Mouse (Mus musculus) intestine, postnatal 0 days (tissue): Measurements from ENCODE around the gene Sox4. TPM values are rescaled to one million over a fixed set of nuclear protein-coding genes. Genes with fewer than 3 reads are reported as not detected.

Experiments used
- ATAC-seq: fragments of 200-750 bp; cut with Nextera tagmentation; 2 replicates; pipeline ENCODE4 v1.8.0; 2017; ENCODE audit warnings: mild to moderate bottlenecking, moderate TSS enrichment, moderate library complexity
- H3K27ac ChIP-seq: fragments of 300-500 bp; sonication (generic); 2 replicates; pipeline ENCODE4 v1.5.1; 2014; ENCODE audit warnings: mild to moderate bottlenecking, low read depth, low read length, moderate library complexity
- H3K27me3 ChIP-seq: fragments of 300-500 bp; sonication (generic); replicated peaks from 2 replicates; pipeline ENCODE4 v1.6.1; 2014; ENCODE audit warnings: low read length, mixed read lengths; ENCODE audit not compliant: control insufficient read depth, insufficient read depth
- H3K36me3 ChIP-seq: fragments of 300-500 bp; sonication (generic); 2 replicates; pipeline ENCODE4 v1.6.1; 2014; ENCODE audit warnings: mild to moderate bottlenecking, moderate library complexity; ENCODE audit not compliant: control insufficient read depth, insufficient read depth
- H3K4me1 ChIP-seq: fragments of 300-500 bp; sonication (generic); replicated peaks from 2 replicates; pipeline ENCODE4 v1.6.1; 2014; ENCODE audit warnings: antibody characterized with exemption, low read length, mixed read lengths; ENCODE audit not compliant: control insufficient read depth, insufficient read depth
- H3K4me2 ChIP-seq: fragments of 300-500 bp; sonication (generic); replicated peaks from 2 replicates; pipeline ENCODE4 v1.6.1; 2014; ENCODE audit warnings: low read depth, mild to moderate bottlenecking, moderate library complexity
- H3K4me3 ChIP-seq: fragments of 300-500 bp; sonication (generic); 2 replicates; pipeline ENCODE4 v1.5.1; 2014; ENCODE audit warnings: low read depth, low read length
- H3K9ac ChIP-seq: fragments of 300-500 bp; sonication (generic); 2 replicates; pipeline ENCODE4 v1.6.1; 2014; ENCODE audit warnings: mild to moderate bottlenecking, low read depth, low read length
- H3K9me3 ChIP-seq: fragments of 300-500 bp; sonication (generic); 2 replicates; pipeline ENCODE4 v1.6.1; 2016; ENCODE audit warnings: mixed run types; ENCODE audit not compliant: control insufficient read depth
- CTCF ChIP-seq: sonication (generic); IDR thresholded peaks from 2 replicates; pipeline ENCODE4 v1.5.1; 2016; ENCODE audit warnings: low read depth, mild to moderate bottlenecking, control low read depth, antibody characterized with exemption, moderate library complexity
- WGBS: fragments of 180-500 bp; shearing (Covaris S2); extraction: QIAGEN DNeasy Blood & Tissue Kit; methylation state at CpG from one replicate; pipeline ENCODE4 v1.1.7; 2014; 5-methylcytosine and 5-hydroxymethylcytosine counted together
- polyA plus RNA-seq: library from polyadenylated mRNA; unstranded; fragments of >200 nt; fragmentation: Nextera tagmentation; extraction: Ambion mirVana; gene quantifications from 2 replicates; pipeline ENCODE4 v1.2.1, GENCODE M21; 2015

Gene Sox4
- polyA plus RNA-seq, 1 experiment from 2014 or later: 18.4 TPM

DNA sequence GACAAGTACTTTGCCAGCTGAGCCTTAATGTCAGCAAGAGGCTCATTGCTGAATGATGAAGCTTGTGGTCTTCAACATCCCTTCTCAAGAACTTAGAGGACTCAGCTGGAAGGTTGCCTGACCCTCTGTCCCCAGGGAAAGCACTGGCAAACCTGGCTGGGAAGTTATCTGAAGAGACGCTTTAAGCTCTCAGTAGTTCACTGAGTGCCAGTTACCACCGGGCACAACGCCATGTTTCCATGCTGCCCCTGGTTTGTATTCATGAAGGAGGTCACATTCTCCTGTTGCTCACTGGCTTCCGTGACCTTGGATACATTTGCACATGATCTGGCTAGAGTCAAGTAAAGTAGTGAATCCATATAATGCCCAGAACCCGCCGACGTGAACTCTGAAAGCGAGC, 20.1 kb downstream of the Sox4 start:
- no peak overlapping the region for H3K4me2 ChIP-seq
- H3K36me3 ChIP-seq: no peaks in the 10 kb centered on the region
- H3K27me3 ChIP-seq: no peaks in the 10 kb centered on the region
- TF ChIP-seq CTCF: no peak
- H3K4me3 ChIP-seq: no peak overlapping the region
- no peak overlapping the region for H3K9ac ChIP-seq
- 89% methylated on average over 8 of the region's 8 CpGs for WGBS
- H3K4me1 ChIP-seq: no peaks in the 10 kb centered on the region
- no peaks in the 10 kb centered on the region for H3K9me3 ChIP-seq
- ATAC-seq: no peak
- no peak overlapping the region for H3K27ac ChIP-seq

DNA sequence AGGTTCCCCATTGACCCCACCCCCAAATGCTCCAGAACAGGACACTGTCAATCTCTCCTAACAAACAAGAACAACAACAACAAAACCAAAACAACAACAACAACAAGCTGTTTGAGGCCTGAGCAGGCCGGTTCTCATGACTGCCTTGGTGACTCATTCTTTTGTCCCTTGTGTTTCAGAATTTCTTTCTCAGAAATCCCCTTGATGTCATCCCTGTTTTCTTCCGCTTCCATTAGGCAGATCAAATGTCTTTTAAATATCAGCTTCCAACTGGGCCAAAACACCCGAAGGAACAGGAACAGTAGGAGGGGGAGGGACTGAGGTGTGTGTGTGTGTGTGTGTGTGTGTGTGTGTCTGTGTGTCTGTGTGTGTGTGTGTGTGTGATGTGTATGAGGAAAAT, 21.7 kb downstream of the Sox4 start:
- no peak overlapping the region for H3K9ac ChIP-seq
- ATAC-seq: no peak
- TF ChIP-seq CTCF: no peak
- no peak overlapping the region for H3K27ac ChIP-seq
- 64% methylated on average over 3 of the region's 3 CpGs for WGBS
- H3K4me1 ChIP-seq: no peaks in the 10 kb centered on the region
- H3K27me3 ChIP-seq: no peaks in the 10 kb centered on the region
- H3K4me2 ChIP-seq: no peak overlapping the region
- no peaks in the 10 kb centered on the region for H3K9me3 ChIP-seq
- H3K36me3 ChIP-seq: no peaks in the 10 kb centered on the region
- H3K4me3 ChIP-seq: no peak overlapping the region

DNA sequence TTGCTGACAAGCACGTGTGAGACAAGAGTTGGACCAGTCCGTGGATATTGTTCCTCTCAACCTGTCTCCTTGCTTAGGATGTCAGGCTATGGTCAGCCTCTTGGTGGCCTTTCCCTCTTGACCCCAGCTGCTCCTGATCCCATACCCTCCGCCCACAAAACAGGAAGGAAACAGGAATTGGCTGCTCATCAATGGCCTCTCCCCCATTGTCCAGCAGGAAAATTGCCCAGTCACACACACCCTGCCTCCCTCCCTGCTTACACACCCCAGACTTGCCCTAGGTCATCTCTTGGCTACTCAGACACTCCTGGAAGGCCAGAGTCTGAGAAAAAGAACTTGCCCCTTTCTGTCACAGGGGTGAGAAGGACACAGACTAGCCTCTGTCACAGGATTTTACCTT, 22.2 kb downstream of the Sox4 start:
- no peak overlapping the region for H3K4me3 ChIP-seq
- TF ChIP-seq CTCF: no peak
- H3K9me3 ChIP-seq: no peaks in the 10 kb centered on the region
- H3K27me3 ChIP-seq: no peaks in the 10 kb centered on the region
- ATAC-seq: no peak
- H3K27ac ChIP-seq: no peak overlapping the region
- H3K36me3 ChIP-seq: no peaks in the 10 kb centered on the region
- no peak overlapping the region for H3K4me2 ChIP-seq
- 75% methylated on average over 3 of the region's 3 CpGs for WGBS
- H3K4me1 ChIP-seq: no peaks in the 10 kb centered on the region
- H3K9ac ChIP-seq: no peak overlapping the region

DNA sequence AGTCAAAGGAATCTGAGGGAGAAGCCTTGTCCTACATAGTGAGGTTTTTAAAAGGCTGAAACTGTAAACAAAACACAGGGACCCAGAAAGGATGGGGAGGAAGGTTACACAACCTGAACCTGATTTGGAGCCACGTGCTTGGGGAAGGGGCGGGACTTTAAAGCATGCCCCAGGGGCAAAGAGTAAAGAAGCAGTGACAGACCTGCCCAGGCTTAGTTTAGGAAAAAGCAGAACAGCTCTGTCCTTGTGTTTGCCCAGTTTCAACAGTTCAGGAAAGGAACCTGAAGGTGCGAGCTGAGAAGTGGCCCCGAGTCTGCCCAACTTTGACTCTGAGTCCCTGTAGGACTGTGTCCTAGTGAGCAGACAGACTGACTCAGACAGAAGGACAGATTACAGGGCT, 23.1 kb downstream of the Sox4 start:
- no peak overlapping the region for H3K4me2 ChIP-seq
- H3K9ac ChIP-seq: no peak overlapping the region
- no peak for ATAC-seq
- no peaks in the 10 kb centered on the region for H3K36me3 ChIP-seq
- no peaks in the 10 kb centered on the region for H3K9me3 ChIP-seq
- H3K27ac ChIP-seq: no peak overlapping the region
- H3K4me3 ChIP-seq: no peak overlapping the region
- no peaks in the 10 kb centered on the region for H3K27me3 ChIP-seq
- no peak for TF ChIP-seq CTCF
- H3K4me1 ChIP-seq: no peaks in the 10 kb centered on the region
- WGBS: 57% methylated on average over 4 of the region's 4 CpGs

DNA sequence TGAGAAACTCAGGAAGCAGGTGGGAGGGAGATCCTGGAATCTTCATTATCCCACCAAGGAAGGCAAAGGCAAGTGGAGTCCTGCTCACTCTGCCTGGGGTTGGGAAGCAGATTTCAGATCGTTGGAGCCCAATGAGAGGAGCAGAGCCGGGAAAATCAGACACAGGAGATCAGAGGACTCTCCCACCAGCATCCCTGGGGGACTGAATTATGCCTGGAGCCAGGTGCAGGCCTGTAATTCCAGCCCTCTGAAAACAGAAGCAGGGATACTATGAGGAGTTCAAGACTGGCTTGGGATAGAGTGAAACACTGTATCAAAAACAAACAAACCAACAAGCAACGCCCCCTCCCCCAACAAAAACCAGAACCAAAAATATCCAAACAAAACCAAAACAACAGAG, 23.6 kb downstream of the Sox4 start:
- Histone ChIP-seq H3K4me1 (no peaks in the 10 kb centered on the region), H3K9ac (no peak overlapping the region), H3K27ac (no peak overlapping the region), H3K27me3 (no peaks in the 10 kb centered on the region), H3K4me3 (no peak overlapping the region), H3K9me3 (no peaks in the 10 kb centered on the region), H3K36me3 (no peaks in the 10 kb centered on the region), H3K4me2 (no peak overlapping the region)
- no peak for ATAC-seq
- no peak for TF ChIP-seq CTCF
- 56% methylated on average over 3 of the region's 3 CpGs for WGBS

DNA sequence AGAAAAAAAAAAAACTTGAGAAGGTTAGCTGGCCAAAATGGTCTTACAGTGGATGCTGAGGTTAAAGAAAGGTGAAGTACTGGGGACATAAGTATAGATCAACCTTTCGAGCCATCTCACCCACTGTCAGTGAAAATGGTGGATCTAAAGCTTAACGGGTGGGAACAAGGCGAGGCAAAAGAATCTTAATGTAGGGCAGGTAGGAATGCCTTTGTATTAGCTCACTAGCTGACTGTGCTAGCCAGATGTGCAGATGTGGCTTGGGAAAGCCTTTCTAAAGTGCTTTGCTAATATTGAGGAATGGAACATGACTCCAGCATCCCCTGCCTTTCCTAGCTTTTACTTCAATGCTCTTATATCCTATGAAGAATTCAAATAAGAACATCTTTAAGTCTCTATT, 30.4 kb downstream of the Sox4 start:
- no peaks in the 10 kb centered on the region for H3K27me3 ChIP-seq
- no peak overlapping the region for H3K9ac ChIP-seq
- H3K4me3 ChIP-seq: no peak overlapping the region
- no peak overlapping the region for H3K27ac ChIP-seq
- no peaks in the 10 kb centered on the region for H3K4me1 ChIP-seq
- no peak overlapping the region for H3K4me2 ChIP-seq
- WGBS: 100% methylated on average over 3 of the region's 3 CpGs
- no peak for ATAC-seq
- H3K36me3 ChIP-seq: no peaks in the 10 kb centered on the region
- TF ChIP-seq CTCF: no peak
- H3K9me3 ChIP-seq: no peaks in the 10 kb centered on the region

DNA sequence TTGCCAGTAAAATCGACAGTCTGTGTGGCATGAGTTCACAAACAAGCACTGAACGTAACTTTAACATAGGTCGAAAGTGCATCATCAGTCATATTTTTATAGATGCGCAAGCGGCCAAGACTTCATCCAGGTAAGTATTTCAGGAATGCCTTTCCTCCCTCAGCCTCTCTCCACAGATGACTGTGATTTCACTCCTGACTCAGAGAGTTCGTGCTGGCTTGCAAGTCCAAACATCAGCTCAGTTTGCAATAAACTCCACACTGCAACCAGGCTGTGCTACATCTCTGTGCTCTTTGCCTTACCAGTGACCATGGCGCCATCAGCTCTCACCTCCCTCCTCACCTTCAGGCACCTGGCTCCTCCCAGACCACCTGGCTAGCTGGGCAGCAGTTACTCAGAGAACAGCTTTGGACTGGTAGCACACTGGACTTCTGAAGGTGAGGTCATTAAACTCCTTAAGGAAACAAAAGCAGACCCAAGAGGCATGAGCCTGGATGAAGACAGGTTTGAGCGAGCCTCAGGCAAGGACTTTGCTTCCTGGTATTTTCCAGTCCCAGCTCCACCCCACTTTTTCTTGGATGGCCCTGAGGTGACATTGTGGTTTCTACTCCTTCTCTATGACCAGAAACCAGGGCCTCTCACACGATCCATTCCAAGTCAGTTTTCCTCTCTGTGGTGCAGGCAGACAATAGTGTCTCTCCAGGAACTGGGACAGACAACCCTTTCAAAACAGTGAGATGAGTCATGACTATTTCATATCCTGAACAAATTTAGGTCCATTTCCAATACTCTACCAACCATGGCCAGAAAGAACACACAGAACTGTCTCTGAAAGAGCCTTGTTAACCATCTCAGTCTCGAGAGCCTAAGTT, 35.9 kb downstream of the Sox4 start:
- 78% methylated on average over 10 of the region's 10 CpGs for WGBS
- Histone ChIP-seq H3K4me2 (no peak overlapping the region), H3K9ac (no peak overlapping the region), H3K4me3 (no peak overlapping the region), H3K27ac (no peak overlapping the region), H3K9me3 (no peaks in the 10 kb centered on the region), H3K27me3 (no peaks in the 10 kb centered on the region), H3K36me3 (no peaks in the 10 kb centered on the region), H3K4me1 (no peaks in the 10 kb centered on the region)
- no peak for ATAC-seq
- TF ChIP-seq CTCF: no peak
